Mouse (Mus musculus) limb, embryonic 11.5 days (tissue): ENCODE data around the gene D630003M21Rik. TPM values are rescaled to one million over a fixed set of nuclear protein-coding genes. Genes with fewer than 3 reads are reported as not detected.

Source experiments
- ATAC-seq: fragments of 200-750 bp; cut with Nextera tagmentation; 2 replicates; pipeline ENCODE4 v1.8.0; 2017; ENCODE audit warnings: low read depth; ENCODE audit not compliant: insufficient number of reproducible peaks, low FRiP score, low TSS enrichment
- DNase-seq: peaks from one replicate; pipeline ENCODE4 v3.0.0-alpha.2; 2015; ENCODE audit warnings: low spot score
- H3K27ac ChIP-seq: fragments of 300-500 bp; sonication (generic); replicated peaks from 2 replicates; pipeline ENCODE4 v1.5.1; 2014; ENCODE audit warnings: low read depth, mild to moderate bottlenecking, low read length
- H3K27me3 ChIP-seq: fragments of 300-500 bp; sonication (generic); 2 replicates; pipeline ENCODE4 v1.6.1; 2014; ENCODE audit warnings: mild to moderate bottlenecking, low read length, mixed read lengths; ENCODE audit not compliant: control insufficient read depth, insufficient read depth
- H3K36me3 ChIP-seq: fragments of 300-500 bp; sonication (generic); 2 replicates; pipeline ENCODE4 v1.6.1; 2014; ENCODE audit warnings: mild to moderate bottlenecking, low read length, moderate library complexity, mixed read lengths; ENCODE audit not compliant: control insufficient read depth, insufficient read depth
- H3K4me1 ChIP-seq: fragments of 300-500 bp; sonication (generic); 2 replicates; pipeline ENCODE4 v1.6.1; 2014; ENCODE audit warnings: low read length, mixed read lengths; ENCODE audit not compliant: control insufficient read depth, insufficient read depth
- H3K4me2 ChIP-seq: fragments of 300-500 bp; sonication (generic); 2 replicates; pipeline ENCODE4 v1.6.1; 2014; ENCODE audit warnings: low read depth, mild to moderate bottlenecking, moderate library complexity; ENCODE audit not compliant: severe bottlenecking
- H3K4me3 ChIP-seq: fragments of 300-500 bp; sonication (generic); 2 replicates; pipeline ENCODE4 v1.5.1; 2014; ENCODE audit warnings: low read depth, low read length
- H3K9ac ChIP-seq: fragments of 300-500 bp; sonication (generic); 2 replicates; pipeline ENCODE4 v1.6.1; 2014; ENCODE audit warnings: mild to moderate bottlenecking, low read length
- H3K9me3 ChIP-seq: fragments of 300-500 bp; sonication (generic); 2 replicates; pipeline ENCODE4 v1.6.1; 2016; ENCODE audit warnings: low read length; ENCODE audit not compliant: control insufficient read depth
- WGBS: fragments of 180-500 bp; shearing (Covaris S2); extraction: QIAGEN DNeasy Blood & Tissue Kit; methylation state at CpG from one replicate; pipeline ENCODE4 v1.1.7; 2014; 5-methylcytosine and 5-hydroxymethylcytosine counted together
- polyA plus RNA-seq: library from polyadenylated mRNA; unstranded; fragments of >200 nt; fragmentation: Nextera tagmentation; extraction: Ambion mirVana; gene quantifications from 2 replicates; pipeline ENCODE4 v1.2.1, GENCODE M21; 2014

Gene D630003M21Rik
- polyA plus RNA-seq, 1 experiment from 2014 or later: 3.2 TPM

- DNase-seq (no peak), ATAC-seq (no peak)
- Histone ChIP-seq H3K4me1 (peaks cover 5% of the 10 kb centered on the region; the same call in 1 of the 2 replicates), H3K36me3 (no peaks in the 10 kb centered on the region), H3K9ac (0 out of 2 replicates have a peak overlapping the region, but pooled peaks have one; percentile 17), H3K4me3 (no peak overlapping the region), H3K27ac (no peak overlapping the region), H3K4me2 (no peak overlapping the region), H3K27me3 (no peaks in the 10 kb centered on the region), H3K9me3 (no peaks in the 10 kb centered on the region)
- 63% methylated on average over 5 of the region's 5 CpGs for WGBS
These were observed 2.0 kb upstream of the D630003M21Rik start for GRCm38 (mm10) chr2:158231071-158231470.

DNA sequence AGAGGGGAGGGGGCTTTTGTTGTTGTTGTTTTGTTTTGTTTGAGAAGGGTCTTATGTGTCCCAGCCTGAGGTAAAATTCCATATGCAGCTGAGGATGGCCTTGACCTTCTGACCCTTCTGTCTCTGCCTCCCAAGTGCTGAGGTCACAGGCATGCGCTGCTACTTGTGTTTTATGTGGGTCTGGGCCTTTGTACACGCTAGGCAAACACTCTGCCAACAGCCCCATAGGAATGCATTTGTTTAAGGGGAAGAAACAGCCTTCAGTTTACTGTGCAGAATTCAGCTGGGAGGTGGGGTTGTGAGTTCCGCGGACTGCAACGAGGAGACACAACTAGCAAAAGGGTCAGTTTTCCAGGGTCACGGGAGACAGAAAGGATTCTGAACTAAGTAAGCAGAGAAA, 1.6 kb upstream of the D630003M21Rik start:
- no peaks in the 10 kb centered on the region for H3K36me3 ChIP-seq
- H3K27me3 ChIP-seq: no peaks in the 10 kb centered on the region
- no peak overlapping the region for H3K27ac ChIP-seq
- no peak overlapping the region for H3K4me3 ChIP-seq
- no peak overlapping the region for H3K9ac ChIP-seq
- DNase-seq (no peak), ATAC-seq (no peak)
- no peak overlapping the region for H3K4me2 ChIP-seq
- H3K4me1 ChIP-seq: peaks cover 5% of the 10 kb centered on the region; the same call in 1 of the 2 replicates
- 62% methylated on average over 6 of the region's 6 CpGs for whole genome bisulfite sequencing
- no peaks in the 10 kb centered on the region for H3K9me3 ChIP-seq

GRCm38 (mm10) chr2:158229503-158229892, 476 bp upstream of the D630003M21Rik start:
- H3K36me3 ChIP-seq: no peaks in the 10 kb centered on the region
- H3K9me3 ChIP-seq: no peaks in the 10 kb centered on the region
- peak overlapping the region; percentile 66 for H3K9ac ChIP-seq
- no peak overlapping the region for H3K27ac ChIP-seq
- 27% methylated on average over 7 of the region's 7 CpGs for WGBS
- DNase-seq (no peak), ATAC-seq (no peak; the same call in 1 of the 2 replicates)
- H3K27me3 ChIP-seq: no peaks in the 10 kb centered on the region
- peak overlapping the region; percentile 49 for H3K4me3 ChIP-seq
- H3K4me2 ChIP-seq: peak overlapping the region; percentile 77
- peaks cover 5% of the 10 kb centered on the region; the same call in 1 of the 2 replicates for H3K4me1 ChIP-seq

DNA sequence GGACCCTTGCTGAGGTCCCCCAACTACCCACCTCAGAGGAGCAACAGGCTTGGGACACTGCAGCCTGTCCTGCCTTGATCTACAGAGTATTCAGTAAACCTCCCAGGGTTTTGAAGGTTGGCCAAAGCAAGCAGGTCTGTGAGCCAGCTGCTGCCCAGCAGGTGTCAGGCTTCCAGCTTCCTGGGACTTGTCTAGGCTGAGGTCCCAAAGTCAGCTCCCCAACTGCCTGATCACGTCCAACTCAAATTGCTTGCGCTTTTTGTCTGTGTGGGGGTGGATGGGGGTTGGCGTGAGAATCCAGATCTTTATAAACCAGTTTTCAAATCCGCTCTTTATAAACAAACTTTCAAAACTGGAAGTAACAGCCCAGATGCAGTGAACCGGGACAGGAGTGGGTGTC, 3.7 kb downstream of the D630003M21Rik start:
- DNase-seq (no peak), ATAC-seq (no peak)
- no peak overlapping the region for H3K4me3 ChIP-seq
- no peak overlapping the region for H3K4me2 ChIP-seq
- H3K27me3 ChIP-seq: no peaks in the 10 kb centered on the region
- H3K4me1 ChIP-seq: peaks cover 8% of the 10 kb centered on the region; the same call in 1 of the 2 replicates
- H3K9me3 ChIP-seq: no peaks in the 10 kb centered on the region
- WGBS: 75% methylated on average over 5 of the region's 5 CpGs
- no peak overlapping the region for H3K27ac ChIP-seq
- H3K9ac ChIP-seq: no peak overlapping the region
- H3K36me3 ChIP-seq: no peaks in the 10 kb centered on the region

- 0 out of 2 replicates have a peak, but pooled peaks cover 3% of the 10 kb centered on the region for H3K4me1 ChIP-seq
- no peaks in the 10 kb centered on the region for H3K9me3 ChIP-seq
- DNase-seq: no peak
- H3K27me3 ChIP-seq: no peaks in the 10 kb centered on the region
- H3K9ac ChIP-seq: no peak overlapping the region
- no peaks in the 10 kb centered on the region for H3K36me3 ChIP-seq
- 75% methylated on average over 3 of the region's 3 CpGs for WGBS
- no peak for ATAC-seq
- no peak overlapping the region for H3K4me2 ChIP-seq
- H3K4me3 ChIP-seq: no peak overlapping the region
- no peak overlapping the region for H3K27ac ChIP-seq
These were observed 5.5 kb downstream of the D630003M21Rik start for GRCm38 (mm10) chr2:158223497-158223896.

GRCm38 (mm10) chr2:158222664-158223063, 6.4 kb downstream of the D630003M21Rik start:
- ATAC-seq: no peak
- Histone ChIP-seq H3K36me3 (no peaks in the 10 kb centered on the region), H3K9ac (no peak overlapping the region), H3K27me3 (no peaks in the 10 kb centered on the region; the same call in 1 of the 2 replicates), H3K4me3 (no peak overlapping the region), H3K9me3 (no peaks in the 10 kb centered on the region), H3K4me2 (no peak overlapping the region), H3K27ac (no peak overlapping the region), H3K4me1 (0 out of 2 replicates have a peak, but pooled peaks cover 3% of the 10 kb centered on the region)
- no peak for DNase-seq
- 69% methylated on average over 4 of the region's 4 CpGs for WGBS

- H3K27ac ChIP-seq: no peak overlapping the region
- no peak for DNase-seq
- 87% methylated on average over 9 of the region's 9 CpGs for whole genome bisulfite sequencing
These were observed 7.5 kb downstream of the D630003M21Rik start for GRCm38 (mm10) chr2:158221446-158222084.

DNA sequence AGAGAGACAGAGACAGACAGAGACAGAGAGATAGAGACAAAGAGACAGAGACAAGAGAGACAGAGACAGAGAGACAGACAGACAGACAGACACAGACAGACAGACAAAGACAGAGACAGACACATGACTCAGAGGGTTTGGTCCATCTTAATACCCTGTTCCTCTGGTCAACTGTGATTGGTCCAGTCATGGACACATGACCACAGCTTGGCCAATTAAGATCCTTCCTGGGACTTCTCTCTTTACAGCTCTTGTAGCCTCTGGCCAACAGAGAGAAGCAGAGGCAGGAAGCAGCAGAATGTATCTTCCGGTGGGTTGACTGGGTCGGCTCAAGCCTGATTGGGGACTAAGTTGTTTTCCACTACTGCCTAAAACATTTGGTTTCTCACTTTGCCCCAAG, 9.5 kb downstream of the D630003M21Rik start:
- DNase-seq: no peak
- no peak overlapping the region for H3K27ac ChIP-seq
- WGBS: 93% methylated on average over 2 of the region's 2 CpGs
- no peak overlapping the region for H3K9ac ChIP-seq
- no peak for ATAC-seq
- no peaks in the 10 kb centered on the region for H3K9me3 ChIP-seq
- no peak overlapping the region for H3K4me2 ChIP-seq
- no peaks in the 10 kb centered on the region for H3K36me3 ChIP-seq
- H3K4me3 ChIP-seq: no peak overlapping the region
- no peaks in the 10 kb centered on the region; the same call in 1 of the 2 replicates for H3K27me3 ChIP-seq
- H3K4me1 ChIP-seq: 0 out of 2 replicates have a peak, but pooled peaks cover 3% of the 10 kb centered on the region

More at GRCm38 (mm10) chr2:158221446-158222084, 7.5 kb downstream of the D630003M21Rik start:
- ATAC-seq: no peak
- Histone ChIP-seq H3K36me3 (no peaks in the 10 kb centered on the region), H3K4me2 (no peak overlapping the region), H3K27me3 (no peaks in the 10 kb centered on the region; the same call in 1 of the 2 replicates), H3K4me3 (no peak overlapping the region), H3K4me1 (0 out of 2 replicates have a peak, but pooled peaks cover 3% of the 10 kb centered on the region), H3K9me3 (no peaks in the 10 kb centered on the region), H3K9ac (no peak overlapping the region)
